Mouse (Mus musculus) CD4-positive, CD25-positive, alpha-beta regulatory T cell, adult 9 weeks (primary cell): Measurements from ENCODE around the gene Slc35a3. TPM values are rescaled to one million over a fixed set of nuclear protein-coding genes. Genes with fewer than 3 reads are reported as not detected.

Source experiments
- polyA plus RNA-seq: library from polyadenylated mRNA; unstranded; fragments of 100-300 nt; shearing (Covaris generic); gene quantifications from one replicate; pipeline ENCODE4 v1.2.1, GENCODE M21; 2017

The Slc35a3 gene
- polyA plus RNA-seq, result 5.0 TPM

GRCm38 (mm10) chr3:116712436-116712881 is at the start of gene Slc35a3:
Gene Slc35a3 (minus strand): TSS chr3:116712831.

GRCm38 (mm10) chr3:116681160-116681559 is 31.5 kb downstream of the Slc35a3 start, which contains the start of gene Gm43191:
Gene Gm43191 (minus strand): TSS chr3:116681260.

GRCm38 (mm10) chr3:116662463-116662863 is 50.2 kb downstream of the Slc35a3 start, which contains the start of gene Mfsd14a:
Gene Mfsd14a (minus strand): TSS chr3:116662677.

Other genes with a start within 250 kb of the Slc35a3 start
- 29.4 TPM for gene Rtca, start 204.6 kb downstream of the Slc35a3 start, polyA plus RNA-seq
- gene Dbt, start 199.8 kb downstream of the Slc35a3 start, polyA plus RNA-seq, result 19.2 TPM
- 0.96 TPM for gene Lrrc39, start 149.9 kb downstream of the Slc35a3 start, polyA plus RNA-seq
- 7.5 TPM for gene Sass6, start 117.8 kb downstream of the Slc35a3 start, polyA plus RNA-seq
- gene Trmt13, start 98.2 kb downstream of the Slc35a3 start, polyA plus RNA-seq, result 51.7 TPM
- gene Mfsd14a, start 50.2 kb downstream of the Slc35a3 start, polyA plus RNA-seq, result 50.1 TPM
- not detected for gene Gm43191, start 31.6 kb downstream of the Slc35a3 start, polyA plus RNA-seq
- gene Agl, start 95.3 kb upstream of the Slc35a3 start, polyA plus RNA-seq, result 4.7 TPM
- 32.3 TPM for gene Frrs1, start 146.6 kb upstream of the Slc35a3 start, polyA plus RNA-seq